Mouse (Mus musculus) kidney, postnatal 14 days (tissue): ENCODE measurements around the gene Pcdh17.

Experiments used
- DNase-seq: peaks from one replicate; pipeline ENCODE4 v3.0.0; 2022; ENCODE audit warnings: mixed read lengths

Gene Pcdh17

DNA sequence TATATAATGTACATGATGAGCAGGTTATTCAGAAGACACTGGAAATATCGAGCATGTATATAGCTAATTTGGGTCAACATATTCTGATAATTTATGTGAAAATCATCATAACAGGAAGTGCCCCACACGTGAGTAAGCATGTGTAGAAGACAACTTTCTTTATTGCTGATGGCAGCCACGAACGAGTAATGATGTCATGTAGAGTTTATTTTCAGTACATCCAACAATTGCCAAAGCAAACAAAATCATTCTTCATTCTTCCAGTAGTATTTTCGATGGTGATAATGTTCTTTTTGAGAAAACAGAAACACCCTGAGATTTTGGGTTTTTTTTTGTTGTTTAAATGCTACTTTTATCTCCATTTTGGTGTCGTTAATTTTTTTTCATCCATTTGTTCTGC, 37.2 kb downstream of the Pcdh17 start:
- DNase-seq = no peak

DNA sequence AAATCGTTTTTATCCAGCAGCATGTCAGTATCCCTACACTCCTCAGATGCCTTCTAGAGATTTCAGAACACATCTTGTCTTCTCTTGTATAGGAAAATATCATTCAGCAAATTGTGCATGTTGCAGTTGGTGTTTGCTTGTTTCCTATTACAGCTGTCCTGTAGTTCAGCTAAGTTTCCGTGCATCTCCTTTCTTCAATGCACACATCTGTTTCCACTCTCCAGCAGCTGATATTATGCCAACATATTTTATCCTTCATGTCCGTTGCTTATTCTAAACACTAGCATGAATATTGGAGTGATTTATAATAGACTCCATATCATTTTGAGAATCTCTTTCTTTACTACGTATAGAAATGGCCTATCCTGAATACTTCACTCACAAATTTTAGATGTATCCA, 41.0 kb downstream of the Pcdh17 start:
- DNase-seq = no peak

DNA sequence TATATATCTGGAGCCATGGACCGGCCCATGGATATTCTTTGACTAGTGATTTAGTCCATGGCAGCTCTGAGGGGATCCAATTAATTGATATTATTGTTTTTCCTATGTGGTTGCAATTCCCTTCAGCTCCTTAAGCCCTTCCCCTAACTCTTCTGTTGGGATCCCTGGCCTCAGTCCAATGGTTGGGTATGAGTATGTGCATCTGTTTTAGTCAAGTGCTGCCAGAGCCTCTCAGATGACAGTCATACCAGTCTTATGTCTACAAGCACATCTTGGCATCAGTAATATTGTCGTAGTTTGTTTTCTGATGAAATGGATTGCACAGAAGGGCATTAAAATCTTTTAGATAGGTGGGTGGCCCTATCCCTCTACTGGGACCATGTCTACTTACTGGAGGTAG, 67.6 kb downstream of the Pcdh17 start:
- DNase-seq = no peak

DNA sequence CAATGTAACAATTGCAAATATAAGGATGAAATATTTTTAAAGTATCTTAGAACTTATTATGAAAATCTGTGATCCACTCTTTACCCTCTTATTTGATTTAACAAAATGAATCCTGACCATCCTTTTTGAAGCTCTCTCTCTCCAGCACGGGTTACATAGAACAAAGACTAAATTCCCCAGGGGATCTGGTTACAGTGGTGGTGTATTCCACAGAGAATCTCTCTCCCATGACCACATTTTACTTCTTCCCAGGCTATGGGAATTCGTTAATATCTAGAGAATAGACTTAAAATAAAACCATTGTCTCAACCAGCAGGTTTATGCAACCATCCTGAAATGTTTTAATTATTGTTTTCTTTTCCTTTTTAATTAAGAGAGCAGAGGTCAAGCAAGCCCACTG, 89.0 kb downstream of the Pcdh17 start:
- DNase-seq = no peak

DNA sequence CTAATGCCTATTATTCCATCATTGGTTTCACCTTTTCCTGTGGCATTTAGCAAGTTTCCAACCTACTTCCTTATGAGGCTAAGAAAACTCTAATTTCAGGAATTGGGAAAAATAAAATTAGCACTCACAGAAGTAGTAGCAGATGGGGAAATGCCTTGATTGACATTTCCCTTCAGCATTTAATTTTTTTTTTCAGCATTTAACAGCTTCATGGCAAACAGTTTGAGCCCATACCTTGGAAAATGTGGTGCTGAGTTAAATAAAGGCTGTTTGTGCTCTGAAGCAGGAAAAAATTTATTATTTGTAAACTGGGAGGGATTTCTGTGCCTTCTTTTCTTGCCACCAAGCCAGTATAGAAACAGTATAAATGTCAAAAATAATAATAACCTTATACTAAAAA, 91.9 kb downstream of the Pcdh17 start:
- no peak for DNase-seq

DNA sequence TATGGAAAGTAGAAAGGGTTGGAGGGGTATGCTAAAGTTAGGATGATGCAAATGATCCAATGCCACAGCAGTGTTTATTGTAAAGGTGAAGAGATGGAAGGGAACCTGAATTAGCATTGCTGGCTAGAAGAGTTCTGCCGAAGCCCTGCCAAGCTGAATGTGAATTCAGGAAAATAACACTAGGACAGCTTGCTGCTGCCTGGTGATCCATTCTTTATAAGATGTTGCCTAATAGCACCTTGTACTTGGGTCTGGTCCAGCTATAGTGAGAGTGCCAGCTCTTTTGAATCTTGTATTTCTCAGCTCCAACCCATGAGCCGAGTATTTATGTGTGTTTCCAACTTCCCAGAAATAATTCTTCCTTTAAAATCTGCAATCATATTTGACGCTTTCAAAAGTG, 98.5 kb downstream of the Pcdh17 start:
- DNase-seq = no peak

DNA sequence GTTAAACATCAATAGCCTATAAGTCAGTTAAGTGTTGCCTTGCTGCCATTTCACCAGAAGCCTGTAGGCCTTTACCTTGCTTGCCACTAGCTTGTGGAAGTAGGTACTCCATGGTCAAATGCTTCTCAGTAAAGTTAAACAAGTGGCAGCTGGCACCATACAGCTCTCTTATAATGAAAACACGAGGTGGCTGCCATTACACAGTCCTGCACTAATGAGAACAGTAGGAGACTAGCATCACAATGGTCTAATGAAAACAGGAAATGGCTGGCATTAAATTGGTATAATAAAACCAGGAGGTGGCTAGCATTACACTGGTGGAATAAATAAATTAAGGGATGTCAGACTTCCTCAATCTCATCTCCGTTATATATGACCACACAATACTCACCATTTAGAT, 102.6 kb downstream of the Pcdh17 start:
- no peak for DNase-seq

DNA sequence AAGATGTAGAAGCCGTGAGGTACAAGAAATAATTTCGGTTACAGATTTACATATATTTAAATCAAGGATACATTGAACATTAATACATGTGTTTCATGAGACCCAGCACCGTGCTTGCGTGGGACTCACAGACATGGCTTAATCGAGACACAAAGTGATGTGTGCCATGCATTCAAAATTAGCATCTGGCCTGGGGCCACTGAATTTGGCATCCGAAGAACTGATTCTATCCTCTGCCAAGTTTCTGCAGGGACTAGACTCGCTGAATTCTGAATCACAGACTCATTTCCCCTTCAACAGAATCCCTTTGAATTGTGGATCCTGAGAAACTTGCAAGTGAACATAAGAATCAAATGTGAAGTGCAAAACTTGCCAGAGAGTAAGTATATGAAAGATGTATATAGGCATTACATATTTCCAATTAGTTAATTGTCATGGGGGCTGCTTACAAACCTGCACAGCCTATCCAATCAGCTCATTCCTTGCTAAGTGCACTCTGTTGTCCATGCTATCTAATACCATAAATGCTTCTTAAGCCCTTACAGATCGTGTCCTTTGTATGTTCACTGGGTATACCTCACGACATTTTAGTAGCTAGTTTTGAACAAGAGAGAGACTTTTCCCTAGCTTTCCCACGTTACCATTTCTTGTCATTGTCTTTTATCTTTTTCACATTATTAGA, 104.3 kb downstream of the Pcdh17 start:
- DNase-seq = no peak

DNA sequence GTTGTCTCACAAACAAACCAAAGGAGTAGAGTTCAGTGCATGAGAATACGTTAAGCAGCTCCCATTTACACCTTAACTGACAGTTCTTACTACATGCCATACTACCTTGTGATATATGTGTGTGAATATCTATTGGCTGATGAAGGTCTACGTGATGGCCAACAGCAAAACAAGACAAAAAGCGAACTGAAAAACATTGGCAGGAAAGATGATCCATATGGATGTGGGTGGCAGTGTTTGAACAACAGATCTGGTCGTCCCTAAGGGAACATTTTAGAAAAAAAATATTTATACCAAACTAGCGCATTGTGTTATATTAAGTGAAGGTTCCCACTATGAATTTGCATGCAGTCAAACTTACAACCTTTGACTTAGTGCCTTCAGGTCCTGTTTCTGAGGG, 108.2 kb downstream of the Pcdh17 start:
- no peak for DNase-seq

DNA sequence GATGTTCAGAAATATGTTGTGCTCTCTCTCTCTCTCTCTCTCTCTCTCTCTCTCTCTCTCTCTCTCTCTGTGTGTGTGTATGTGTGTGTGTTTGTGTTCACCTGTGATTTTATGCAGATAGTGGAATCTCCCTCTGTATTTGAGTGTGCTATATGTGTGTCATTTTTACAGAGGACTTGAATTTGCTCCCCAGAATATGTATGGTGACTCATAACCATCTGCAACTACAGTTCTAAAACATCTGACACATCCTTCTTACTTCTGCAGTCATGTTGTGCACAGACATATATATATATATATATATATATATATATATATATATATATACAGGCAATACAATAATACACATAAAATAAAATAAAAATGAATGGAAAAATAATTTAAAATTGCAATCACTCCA, 127.7 kb downstream of the Pcdh17 start:
- DNase-seq = no peak
